Mouse (Mus musculus) embryo, embryonic 9.5 days (tissue): Measurements from ENCODE around the gene Fam163b.
A peak's percentile ranks its signal among the peaks of the same experiment; 100 is the strongest.

ENCODE experiments used
- DNase-seq: peaks from one replicate; pipeline ENCODE4 v3.0.0-alpha.2; 2017; ENCODE audit errors: extremely low spot score

Gene Fam163b

GRCm38 (mm10) chr2:27141950-27142693, at the start of gene Fam163b:
TSS of gene Fam163b (minus strand) at chr2:27142491.
- DNase-seq = peak; percentile 75

GRCm38 (mm10) chr2:27189994-27190393, 47.7 kb upstream of the Fam163b start:
- no peak for DNase-seq

- DNase-seq = no peak
Observed at GRCm38 (mm10) chr2:27187531-27187930, 45.2 kb upstream of the Fam163b start.

GRCm38 (mm10) chr2:27183734-27184133, 41.4 kb upstream of the Fam163b start:
- peak; percentile 40 for DNase-seq

- no peak for DNase-seq
Observed at GRCm38 (mm10) chr2:27181907-27182306, 39.6 kb upstream of the Fam163b start.

- DNase-seq = no peak
Observed at GRCm38 (mm10) chr2:27179101-27179500, 36.8 kb upstream of the Fam163b start.

GRCm38 (mm10) chr2:27175696-27176267, 33.5 kb upstream of the Fam163b start:
- no peak for DNase-seq

GRCm38 (mm10) chr2:27174242-27174641, 32.0 kb upstream of the Fam163b start:
- no peak for DNase-seq

- DNase-seq = no peak
Observed at GRCm38 (mm10) chr2:27166999-27167398, 24.7 kb upstream of the Fam163b start.

GRCm38 (mm10) chr2:27166074-27166473, 23.8 kb upstream of the Fam163b start:
- no peak for DNase-seq

GRCm38 (mm10) chr2:27164796-27165590, 22.7 kb upstream of the Fam163b start, which contains the start of gene Dbh:
TSS of gene Dbh (plus strand) at chr2:27165233.
- no peak for DNase-seq

- no peak for DNase-seq
Observed at GRCm38 (mm10) chr2:27163851-27164250, 21.6 kb upstream of the Fam163b start.

- DNase-seq = no peak
Observed at GRCm38 (mm10) chr2:27162656-27163055, 20.4 kb upstream of the Fam163b start.

GRCm38 (mm10) chr2:27161526-27161925, 19.2 kb upstream of the Fam163b start:
- DNase-seq = no peak

GRCm38 (mm10) chr2:27156596-27156995, 14.3 kb upstream of the Fam163b start:
- DNase-seq = no peak

- no peak for DNase-seq
Observed at GRCm38 (mm10) chr2:27154466-27155185, 12.3 kb upstream of the Fam163b start.

- peak; percentile 18 for DNase-seq
Observed at GRCm38 (mm10) chr2:27149457-27149856, 7.2 kb upstream of the Fam163b start.

- DNase-seq = no peak
Observed at GRCm38 (mm10) chr2:27146840-27147239, 4.5 kb upstream of the Fam163b start.

- DNase-seq = no peak
Observed at GRCm38 (mm10) chr2:27144957-27145356, 2.7 kb upstream of the Fam163b start.

GRCm38 (mm10) chr2:27138356-27138755, 3.9 kb downstream of the Fam163b start:
- no peak for DNase-seq

- no peak for DNase-seq
Observed at GRCm38 (mm10) chr2:27136789-27137188, 5.5 kb downstream of the Fam163b start.

GRCm38 (mm10) chr2:27136336-27136735, 6.0 kb downstream of the Fam163b start:
- no peak for DNase-seq
